Mouse (Mus musculus) stomach, postnatal 0 days (tissue): ENCODE data around the gene Tamm41. TPM values are rescaled to one million over a fixed set of nuclear protein-coding genes. Genes with fewer than 3 reads are reported as not detected.

Experiments used
- ATAC-seq: fragments of 200-750 bp; cut with Nextera tagmentation; 2 replicates; pipeline ENCODE4 v1.8.0; 2017; ENCODE audit not compliant: low FRiP score, low TSS enrichment
- DNase-seq: peaks from one replicate; pipeline ENCODE4 v3.0.0-alpha.2; 2016; ENCODE audit warnings: low spot score
- H3K27ac ChIP-seq: fragments of 300-500 bp; sonication (generic); replicated peaks from 2 replicates; pipeline ENCODE4 v1.5.1; 2014; ENCODE audit warnings: mild to moderate bottlenecking, control low read depth
- H3K27me3 ChIP-seq: fragments of 300-500 bp; sonication (generic); 2 replicates; pipeline ENCODE4 v1.6.1; 2014; ENCODE audit warnings: low read length; ENCODE audit not compliant: control insufficient read depth, insufficient read depth
- H3K36me3 ChIP-seq: fragments of 300-500 bp; sonication (generic); 2 replicates; pipeline ENCODE4 v1.6.1; 2014; ENCODE audit warnings: low read length, mixed read lengths; ENCODE audit not compliant: control insufficient read depth, insufficient read depth
- H3K4me1 ChIP-seq: fragments of 300-500 bp; sonication (generic); replicated peaks from 2 replicates; pipeline ENCODE4 v1.6.1; 2014; ENCODE audit warnings: antibody characterized with exemption; ENCODE audit not compliant: control insufficient read depth, insufficient read depth
- H3K4me2 ChIP-seq: fragments of 300-500 bp; sonication (generic); replicated peaks from 2 replicates; pipeline ENCODE4 v1.6.1; 2014; ENCODE audit warnings: low read depth, mild to moderate bottlenecking, control low read depth, moderate library complexity
- H3K4me3 ChIP-seq: fragments of 300-500 bp; sonication (generic); 2 replicates; pipeline ENCODE4 v1.5.1; 2014; ENCODE audit warnings: low read depth, low read length, control low read depth
- H3K9ac ChIP-seq: fragments of 300-500 bp; sonication (generic); 2 replicates; pipeline ENCODE4 v1.6.1; 2014; ENCODE audit warnings: mild to moderate bottlenecking, low read length, control low read depth, mixed read lengths
- H3K9me3 ChIP-seq: fragments of 300-500 bp; sonication (generic); 2 replicates; pipeline ENCODE4 v1.6.1; 2016; ENCODE audit warnings: low read length; ENCODE audit not compliant: control insufficient read depth
- CTCF ChIP-seq: IDR thresholded peaks from 2 replicates; pipeline ENCODE4 v1.5.1; 2016; ENCODE audit warnings: antibody characterized with exemption, low read depth, mild to moderate bottlenecking, moderate library complexity
- EP300 ChIP-seq: optimal IDR thresholded peaks from 2 replicates; pipeline ENCODE3; 2016; ENCODE audit warnings: antibody characterized with exemption
- WGBS: fragments of 180-500 bp; shearing (Covaris S2); extraction: QIAGEN DNeasy Blood & Tissue Kit; methylation state at CpG from one replicate; pipeline ENCODE4 v1.1.7; 2014; 5-methylcytosine and 5-hydroxymethylcytosine counted together
- polyA plus RNA-seq: library from polyadenylated mRNA; unstranded; fragments of >200 nt; fragmentation: Nextera tagmentation; extraction: Ambion mirVana; gene quantifications from 2 replicates; pipeline ENCODE4 v1.2.1, GENCODE M21; 2015

The Tamm41 gene
- polyA plus RNA-seq, 1 experiment from 2014 or later, result 35.8 TPM

GRCm38 (mm10) chr6:114968361-114969212, 69.1 kb downstream of the Tamm41 start:
- no peak; the same call in 1 of the 2 replicates for TF ChIP-seq CTCF
- TF ChIP-seq EP300, result peak; percentile 78
- H3K4me3 ChIP-seq, result peak overlapping the region; percentile 75
- under 1% methylated on average over 73 of the region's 82 CpGs for WGBS

DNA sequence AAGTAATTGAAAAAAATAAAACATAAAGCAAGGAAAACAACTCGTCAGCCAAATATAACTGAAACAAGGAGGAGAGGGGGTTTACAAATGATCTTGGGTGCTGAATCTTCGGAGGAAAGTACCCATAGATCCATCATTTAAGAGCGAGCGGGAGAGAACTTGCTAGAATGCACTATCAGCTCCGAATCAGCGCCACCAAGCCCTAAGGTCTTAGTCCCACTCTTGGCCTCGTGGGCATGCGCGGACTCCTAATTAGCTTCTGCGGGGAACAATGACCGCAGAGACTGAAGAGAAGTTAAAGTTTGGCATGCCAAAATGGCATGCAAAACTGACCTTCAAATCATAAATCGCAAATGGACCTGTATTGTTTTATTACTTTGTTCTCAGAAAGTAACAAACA, 70.1 kb downstream of the Tamm41 start:
- 60% methylated on average over 12 of the region's 12 CpGs for WGBS
- Histone ChIP-seq H3K9me3 (no peaks in the 10 kb centered on the region), H3K4me1 (no peaks in the 10 kb centered on the region; the same call in 1 of the 2 replicates), H3K36me3 (no peaks in the 10 kb centered on the region), H3K4me3 (peak overlapping the region; percentile 75), H3K4me2 (peak overlapping the region; percentile 99), H3K27me3 (no peaks in the 10 kb centered on the region), H3K9ac (no peak overlapping the region), H3K27ac (no peak overlapping the region)
- ATAC-seq (no peak), DNase-seq (no peak)
- no peak for TF ChIP-seq EP300
- no peak for TF ChIP-seq CTCF

More at GRCm38 (mm10) chr6:114968361-114969212, 69.1 kb downstream of the Tamm41 start:
- H3K27me3 ChIP-seq, result no peaks in the 10 kb centered on the region
- peak; percentile 91 for ATAC-seq
- H3K36me3 ChIP-seq, result no peaks in the 10 kb centered on the region
- no peaks in the 10 kb centered on the region; the same call in 1 of the 2 replicates for H3K4me1 ChIP-seq
- H3K9me3 ChIP-seq, result no peaks in the 10 kb centered on the region
- peak; percentile 99 for DNase-seq
- H3K9ac ChIP-seq, result peak overlapping the region; percentile 78
- peak overlapping the region; percentile 88 for H3K27ac ChIP-seq
- H3K4me2 ChIP-seq, result peak overlapping the region; percentile 99

- ATAC-seq (no peak), DNase-seq (no peak)
- TF ChIP-seq EP300, result no peak
- no peak for TF ChIP-seq CTCF
- H3K36me3 ChIP-seq, result no peaks in the 10 kb centered on the region
- no peak overlapping the region for H3K27ac ChIP-seq
- no peaks in the 10 kb centered on the region for H3K9me3 ChIP-seq
- H3K9ac ChIP-seq, result no peak overlapping the region
- H3K4me1 ChIP-seq, result no peaks in the 10 kb centered on the region
- H3K27me3 ChIP-seq, result no peaks in the 10 kb centered on the region
- 51% methylated on average over 2 of the region's 2 CpGs for WGBS
- no peak overlapping the region for H3K4me2 ChIP-seq
- no peak overlapping the region for H3K4me3 ChIP-seq
Measured at GRCm38 (mm10) chr6:114966396-114967154, 71.1 kb downstream of the Tamm41 start.

GRCm38 (mm10) chr6:114965802-114966201, 71.9 kb downstream of the Tamm41 start:
- Histone ChIP-seq H3K4me3 (no peak overlapping the region), H3K4me1 (no peaks in the 10 kb centered on the region), H3K27me3 (no peaks in the 10 kb centered on the region), H3K27ac (no peak overlapping the region), H3K9ac (no peak overlapping the region), H3K36me3 (no peaks in the 10 kb centered on the region), H3K9me3 (no peaks in the 10 kb centered on the region), H3K4me2 (no peak overlapping the region)
- WGBS, result 73% methylated on average over 3 of the region's 3 CpGs
- TF ChIP-seq CTCF (no peak), EP300 (no peak)
- no peak for ATAC-seq
- no peak for DNase-seq

- 53% methylated on average over 8 of the region's 8 CpGs for WGBS
- H3K9me3 ChIP-seq, result no peaks in the 10 kb centered on the region
- no peak overlapping the region for H3K4me2 ChIP-seq
- TF ChIP-seq EP300, result no peak
- TF ChIP-seq CTCF, result no peak
- no peak overlapping the region for H3K27ac ChIP-seq
- H3K4me1 ChIP-seq, result no peaks in the 10 kb centered on the region
- DNase-seq (no peak), ATAC-seq (no peak)
- H3K27me3 ChIP-seq, result no peaks in the 10 kb centered on the region
- no peak overlapping the region for H3K9ac ChIP-seq
- H3K4me3 ChIP-seq, result no peak overlapping the region
- H3K36me3 ChIP-seq, result no peaks in the 10 kb centered on the region
Measured at GRCm38 (mm10) chr6:114965396-114965795, 72.3 kb downstream of the Tamm41 start.
